Mouse (Mus musculus) forebrain, embryonic 14.5 days (tissue): ENCODE measurements around the gene Cux2. TPM values are rescaled to one million over a fixed set of nuclear protein-coding genes. Genes with fewer than 3 reads are reported as not detected.

Experiments
- ATAC-seq: fragments of 200-750 bp; cut with Nextera tagmentation; 2 replicates; pipeline ENCODE4 v1.8.0; 2017; ENCODE audit warnings: mild to moderate bottlenecking, moderate library complexity
- DNase-seq: peaks from one replicate; pipeline ENCODE4 v3.0.0-alpha.2; 2015; ENCODE audit warnings: low spot score
- H3K27ac ChIP-seq: fragments of 300-500 bp; sonication (generic); 2 replicates; pipeline ENCODE4 v1.5.1; 2014; ENCODE audit warnings: low read depth, mild to moderate bottlenecking, control low read depth, low read length, moderate library complexity
- H3K27me3 ChIP-seq: fragments of 300-500 bp; sonication (generic); replicated peaks from 2 replicates; pipeline ENCODE4 v1.6.1; 2014; ENCODE audit warnings: low read length, control low read depth, mixed read lengths; ENCODE audit not compliant: control insufficient read depth, insufficient read depth
- H3K36me3 ChIP-seq: fragments of 300-500 bp; sonication (generic); 2 replicates; pipeline ENCODE4 v1.6.1; 2014; ENCODE audit warnings: low read length, control low read depth; ENCODE audit not compliant: control insufficient read depth, insufficient read depth
- H3K4me1 ChIP-seq: fragments of 300-500 bp; sonication (generic); 2 replicates; pipeline ENCODE4 v1.6.1; 2014; ENCODE audit warnings: antibody characterized with exemption, low read length, control low read depth; ENCODE audit not compliant: control insufficient read depth, insufficient read depth
- H3K4me2 ChIP-seq: fragments of 300-500 bp; sonication (generic); 2 replicates; pipeline ENCODE4 v1.6.1; 2014; ENCODE audit warnings: mild to moderate bottlenecking, control low read depth, low read length
- H3K4me3 ChIP-seq: fragments of 300-500 bp; sonication (generic); 2 replicates; pipeline ENCODE4 v1.5.1; 2014; ENCODE audit warnings: low read depth, low read length, control low read depth
- H3K9ac ChIP-seq: fragments of 300-500 bp; sonication (generic); 2 replicates; pipeline ENCODE4 v1.6.1; 2014; ENCODE audit warnings: mild to moderate bottlenecking, low read length, control low read depth, moderate library complexity
- H3K9me3 ChIP-seq: fragments of 300-500 bp; sonication (generic); replicated peaks from 2 replicates; pipeline ENCODE4 v1.6.1; 2016; ENCODE audit warnings: low read length, control low read depth, mixed read lengths; ENCODE audit not compliant: control insufficient read depth
- whole genome bisulfite sequencing: fragments of 180-500 bp; shearing (Covaris S2); extraction: QIAGEN DNeasy Blood & Tissue Kit; methylation state at CpG from one replicate; pipeline ENCODE4 v1.1.7; 2014; 5-methylcytosine and 5-hydroxymethylcytosine counted together
- polyA plus RNA-seq: library from polyadenylated mRNA; unstranded; fragments of >200 nt; fragmentation: Nextera tagmentation; extraction: Ambion mirVana; gene quantifications from 2 replicates; pipeline ENCODE4 v1.2.1, GENCODE M21; 2014

The Cux2 gene
- polyA plus RNA-seq, 1 experiment from 2014 or later = 16.7 TPM

DNA sequence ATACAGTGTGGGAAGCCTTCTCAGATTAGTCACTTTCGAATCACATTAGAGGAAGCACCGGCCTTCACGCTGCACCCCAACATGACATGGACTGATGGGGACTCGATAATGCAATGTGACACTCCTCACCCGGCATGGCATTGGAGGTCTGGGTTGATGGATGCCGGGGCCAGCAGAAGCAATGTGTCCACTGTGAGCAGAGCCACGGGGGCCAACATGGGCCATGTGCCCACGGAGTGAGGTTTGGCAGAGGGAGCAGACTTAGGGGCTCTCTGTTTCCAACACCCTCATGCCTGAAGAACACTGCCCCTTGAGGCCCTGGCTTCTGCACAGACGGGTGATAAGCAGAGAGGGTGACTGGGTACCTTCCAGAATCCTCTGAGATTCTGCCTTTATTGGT, 91.4 kb downstream of the Cux2 start:
- Histone ChIP-seq H3K4me1 (peaks cover 25% of the 10 kb centered on the region), H3K4me2 (no peak overlapping the region), H3K9me3 (no peaks in the 10 kb centered on the region), H3K27me3 (no peaks in the 10 kb centered on the region), H3K9ac (no peak overlapping the region), H3K36me3 (no peaks in the 10 kb centered on the region), H3K4me3 (no peak overlapping the region), H3K27ac (no peak overlapping the region)
- DNase-seq = no peak
- no peak for ATAC-seq
- 91% methylated on average over 9 of the region's 9 CpGs for WGBS

DNA sequence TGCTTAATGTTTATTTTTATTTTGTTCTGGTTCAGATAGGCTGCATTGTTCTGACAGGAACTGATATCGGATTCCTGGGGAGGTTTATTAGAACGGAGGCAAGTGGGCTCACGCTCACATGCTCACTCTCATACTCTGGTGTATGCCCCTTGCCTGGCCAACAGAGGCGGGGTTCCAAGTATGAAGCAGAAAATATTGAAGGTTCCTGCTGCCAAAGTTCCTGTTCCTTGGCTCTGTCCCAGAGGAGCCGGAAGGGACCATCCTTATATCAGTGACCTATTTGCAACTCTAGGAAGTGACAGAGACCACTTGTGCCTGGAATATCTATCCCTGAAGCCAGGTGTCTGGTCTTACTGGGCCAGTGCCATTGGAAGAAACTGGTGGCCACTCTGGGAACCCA, 94.1 kb downstream of the Cux2 start:
- H3K4me1 ChIP-seq = peaks cover 25% of the 10 kb centered on the region
- ATAC-seq (no peak), DNase-seq (no peak)
- no peaks in the 10 kb centered on the region for H3K27me3 ChIP-seq
- WGBS = 73% methylated on average over 5 of the region's 5 CpGs
- no peak overlapping the region for H3K9ac ChIP-seq
- no peaks in the 10 kb centered on the region for H3K36me3 ChIP-seq
- no peak overlapping the region for H3K4me3 ChIP-seq
- H3K4me2 ChIP-seq = no peak overlapping the region
- H3K9me3 ChIP-seq = no peaks in the 10 kb centered on the region
- no peak overlapping the region for H3K27ac ChIP-seq

DNA sequence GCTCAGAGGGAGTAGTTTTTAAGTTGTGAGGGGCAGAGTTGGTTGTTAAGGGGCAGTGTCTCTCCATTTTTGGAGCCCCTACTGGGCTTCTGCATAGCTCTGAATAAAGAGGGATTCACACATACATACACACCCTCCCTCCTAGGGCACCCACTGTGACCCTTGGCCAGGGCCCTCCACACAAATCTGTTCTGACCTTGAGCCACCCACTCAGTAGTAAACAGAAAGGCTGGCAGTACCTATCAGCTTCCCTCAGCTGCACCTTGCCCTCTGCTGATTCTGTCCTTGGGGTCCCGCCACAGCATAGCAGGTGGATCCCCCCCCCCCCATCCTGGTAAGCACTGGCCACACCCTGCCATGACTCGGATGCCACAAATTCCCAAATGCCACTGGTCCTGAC, 99.7 kb downstream of the Cux2 start:
- 73% methylated on average over 2 of the region's 2 CpGs for WGBS
- Histone ChIP-seq H3K9me3 (no peaks in the 10 kb centered on the region), H3K27ac (no peak overlapping the region), H3K4me3 (no peak overlapping the region), H3K27me3 (no peaks in the 10 kb centered on the region), H3K9ac (no peak overlapping the region), H3K4me1 (peaks cover 21% of the 10 kb centered on the region), H3K36me3 (no peaks in the 10 kb centered on the region), H3K4me2 (no peak overlapping the region)
- ATAC-seq = no peak
- no peak for DNase-seq

DNA sequence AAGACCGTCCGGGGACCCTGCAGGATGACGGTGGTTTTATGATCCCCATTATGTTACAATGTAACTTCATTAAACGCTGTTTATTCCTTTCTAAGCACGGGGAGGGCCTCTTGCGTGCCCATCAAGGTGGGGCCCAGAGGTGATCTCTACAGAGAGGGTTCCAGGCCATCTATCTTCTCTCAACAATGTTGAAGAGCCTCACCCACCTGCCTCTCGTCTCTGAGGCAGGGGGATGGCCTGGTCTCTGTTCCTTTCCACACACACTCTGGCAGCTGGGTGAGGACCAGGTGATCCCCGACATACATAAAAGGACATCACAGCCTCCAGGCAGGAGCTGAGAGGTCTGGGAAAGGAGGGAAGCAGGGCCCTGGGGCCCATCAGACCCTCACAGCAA, 100.9 kb downstream of the Cux2 start:
- ATAC-seq (0 out of 2 replicates have a peak, but pooled peaks have one; percentile 1), DNase-seq (no peak)
- H3K4me3 ChIP-seq = peak overlapping the region; percentile 30; the same call in 1 of the 2 replicates
- peak overlapping the region; percentile 58 for H3K9ac ChIP-seq
- H3K4me1 ChIP-seq = peaks cover 18% of the 10 kb centered on the region
- H3K27ac ChIP-seq = peak overlapping the region; percentile 87
- H3K36me3 ChIP-seq = no peaks in the 10 kb centered on the region
- 9% methylated on average over 8 of the region's 8 CpGs for WGBS
- H3K4me2 ChIP-seq = peak overlapping the region; percentile 63
- H3K9me3 ChIP-seq = no peaks in the 10 kb centered on the region
- no peaks in the 10 kb centered on the region for H3K27me3 ChIP-seq

DNA sequence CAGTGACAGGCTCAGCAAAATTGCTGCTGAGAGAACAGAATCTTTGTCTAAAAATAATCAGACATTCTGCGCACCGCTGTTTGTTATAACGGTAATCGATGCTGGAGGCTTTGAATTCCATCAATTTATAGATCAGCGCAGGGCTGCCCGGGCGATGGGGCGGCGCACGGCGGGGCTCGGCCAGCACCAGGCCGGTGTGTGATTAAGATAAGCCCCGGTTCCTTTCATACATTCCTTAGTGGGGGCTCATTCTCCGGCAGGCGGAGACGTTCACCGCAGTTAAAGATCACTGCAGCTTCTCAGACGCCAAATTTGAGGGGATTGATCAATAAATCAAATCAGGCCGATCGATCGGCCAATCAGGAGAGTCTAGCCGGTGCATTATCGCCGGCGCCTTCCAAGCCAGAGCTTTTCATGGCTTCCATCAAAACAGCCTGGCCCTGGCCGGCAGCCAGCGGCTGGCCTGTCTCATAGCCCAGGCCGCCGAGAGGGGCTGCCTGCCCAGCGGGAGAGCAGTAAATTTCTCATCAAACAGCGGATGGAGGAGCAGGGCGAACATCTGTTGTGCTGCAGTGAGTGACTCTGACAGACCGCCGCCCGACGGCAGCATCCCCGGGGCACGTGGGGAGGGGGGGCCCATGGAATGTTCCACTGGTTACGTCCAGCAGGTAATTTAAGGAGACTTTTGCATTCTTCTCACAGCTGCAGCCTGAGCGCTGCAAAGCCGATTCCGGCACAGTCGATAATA, 101.4 kb downstream of the Cux2 start:
- Histone ChIP-seq H3K27ac (peak overlapping the region; percentile 87), H3K27me3 (no peaks in the 10 kb centered on the region), H3K4me3 (peak overlapping the region; percentile 30), H3K36me3 (no peaks in the 10 kb centered on the region), H3K9me3 (no peaks in the 10 kb centered on the region), H3K4me1 (peaks cover 18% of the 10 kb centered on the region), H3K4me2 (peak overlapping the region; percentile 63), H3K9ac (peak overlapping the region; percentile 58)
- DNase-seq = peak; percentile 93
- ATAC-seq = peak; percentile 90
- 2% methylated on average over 44 of the region's 44 CpGs for WGBS

DNA sequence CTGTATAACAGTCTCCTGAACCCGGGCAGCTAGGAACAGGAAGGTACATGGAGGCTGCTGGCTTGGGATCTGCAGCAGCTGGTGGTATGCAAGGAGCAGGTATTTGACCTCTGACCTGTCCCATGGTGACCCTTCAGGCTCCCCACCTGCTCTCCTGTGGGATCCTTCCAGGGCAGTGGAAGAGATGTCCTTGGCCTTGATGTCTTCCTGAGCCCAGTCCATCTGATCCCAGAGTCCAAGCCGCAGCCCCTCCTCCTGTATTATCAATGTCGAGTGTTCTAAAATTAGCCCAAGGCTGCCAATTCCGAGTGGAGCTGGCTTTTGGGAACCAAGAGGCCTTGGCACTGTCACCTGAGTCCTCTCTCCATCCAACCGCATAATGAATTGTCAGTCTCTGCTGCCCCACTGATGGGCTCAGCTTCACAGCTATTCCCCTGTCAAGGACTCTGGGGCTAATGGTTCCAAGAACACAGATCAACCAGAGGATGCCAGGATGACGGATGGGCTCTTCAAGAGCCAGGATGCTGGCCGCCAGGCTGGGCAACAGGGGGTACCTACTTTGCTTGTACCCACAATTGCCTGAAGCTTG, 103.2 kb downstream of the Cux2 start:
- WGBS = 85% methylated on average over 7 of the region's 7 CpGs

DNA sequence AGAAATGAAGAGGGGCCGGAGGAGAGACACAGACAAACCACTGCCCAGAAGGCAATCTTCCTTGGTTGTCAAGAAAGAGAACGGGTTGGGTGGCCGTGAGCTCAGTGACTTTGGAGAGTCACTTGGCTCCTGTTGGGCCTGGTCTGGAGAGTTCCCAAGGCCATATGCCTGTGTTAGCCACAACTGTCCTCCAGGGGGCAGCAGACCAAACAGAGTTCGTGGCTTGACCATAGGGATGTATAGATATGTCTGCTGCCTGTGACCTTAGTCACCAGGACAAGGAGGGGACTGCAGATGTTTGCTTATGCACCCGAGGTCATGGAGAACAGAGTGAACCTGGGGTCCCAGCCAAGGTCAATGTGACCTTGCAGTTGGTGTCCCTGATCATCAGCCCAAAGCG, 104.1 kb downstream of the Cux2 start:
- no peak overlapping the region for H3K9ac ChIP-seq
- H3K4me3 ChIP-seq = no peak overlapping the region
- H3K27ac ChIP-seq = no peak overlapping the region
- H3K4me1 ChIP-seq = peaks cover 18% of the 10 kb centered on the region
- H3K36me3 ChIP-seq = no peaks in the 10 kb centered on the region
- 53% methylated on average over 6 of the region's 6 CpGs for WGBS
- no peaks in the 10 kb centered on the region for H3K27me3 ChIP-seq
- H3K4me2 ChIP-seq = no peak overlapping the region
- H3K9me3 ChIP-seq = no peaks in the 10 kb centered on the region
- no peak for ATAC-seq
- peak; percentile 48 for DNase-seq

More for the DNA sequence above, 103.2 kb downstream of the Cux2 start:
- Histone ChIP-seq H3K9me3 (no peaks in the 10 kb centered on the region), H3K9ac (no peak overlapping the region), H3K27me3 (no peaks in the 10 kb centered on the region), H3K36me3 (no peaks in the 10 kb centered on the region), H3K4me3 (no peak overlapping the region), H3K4me1 (peaks cover 18% of the 10 kb centered on the region), H3K27ac (0 out of 2 replicates have a peak overlapping the region, but pooled peaks have one; percentile 1), H3K4me2 (no peak overlapping the region)
- ATAC-seq (no peak), DNase-seq (no peak)

DNA sequence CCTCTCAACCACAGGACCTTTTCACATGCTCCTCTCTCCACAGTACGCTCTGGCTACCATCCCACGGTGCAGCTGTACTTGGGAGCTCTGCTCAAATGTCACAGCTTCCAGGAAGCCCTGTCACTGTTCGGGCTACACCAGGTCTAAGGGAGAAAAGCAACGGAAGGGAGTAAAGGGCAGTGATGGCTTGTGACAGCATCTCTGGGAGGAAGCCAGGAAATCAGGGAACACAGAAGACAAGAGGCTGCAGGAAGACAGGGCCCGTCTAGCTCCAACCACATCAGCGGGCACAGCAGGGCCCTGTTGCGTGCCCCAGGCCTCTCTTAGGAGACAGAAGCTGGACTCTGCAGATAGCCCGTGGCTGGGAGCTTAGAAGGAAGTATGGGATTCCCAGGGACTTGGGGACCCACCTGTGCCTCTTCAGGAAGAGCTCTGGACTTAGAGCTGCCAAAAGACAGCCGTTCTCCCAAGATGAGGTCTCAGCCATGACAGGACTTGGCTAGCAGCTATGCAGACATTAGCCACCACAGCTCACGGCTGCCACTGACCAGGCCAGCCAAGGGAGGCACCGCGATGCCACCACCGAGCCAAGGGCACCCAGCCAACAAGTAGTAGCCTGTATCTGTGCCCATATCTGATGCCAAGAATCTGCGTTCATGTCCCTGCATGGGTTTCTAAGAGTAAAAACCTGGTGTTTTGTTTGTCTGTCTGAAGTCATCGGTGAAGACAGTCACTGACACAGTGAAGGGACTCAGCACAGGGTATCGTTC, 105.7 kb downstream of the Cux2 start:
- no peak overlapping the region for H3K4me2 ChIP-seq
- no peaks in the 10 kb centered on the region for H3K27me3 ChIP-seq
- 86% methylated on average over 16 of the region's 16 CpGs for WGBS
- DNase-seq = no peak
- H3K4me1 ChIP-seq = peaks cover 15% of the 10 kb centered on the region
- H3K9me3 ChIP-seq = no peaks in the 10 kb centered on the region
- no peak for ATAC-seq
- no peaks in the 10 kb centered on the region for H3K36me3 ChIP-seq
- no peak overlapping the region for H3K4me3 ChIP-seq
- H3K27ac ChIP-seq = no peak overlapping the region
- H3K9ac ChIP-seq = no peak overlapping the region
